Mouse (Mus musculus) embryonic facial prominence, embryonic 12.5 days (tissue): ENCODE results near the gene Atp8a1. TPM values are rescaled to one million over a fixed set of nuclear protein-coding genes. Genes with fewer than 3 reads are reported as not detected.

Source experiments
- ATAC-seq: fragments of 200-750 bp; cut with Nextera tagmentation; 2 replicates; pipeline ENCODE4 v1.8.0; 2017; ENCODE audit not compliant: insufficient number of reproducible peaks, insufficient read depth, low FRiP score, low TSS enrichment
- H3K27ac ChIP-seq: fragments of 300-500 bp; sonication (generic); 2 replicates; pipeline ENCODE4 v1.5.1; 2016; ENCODE audit warnings: mild to moderate bottlenecking
- H3K27me3 ChIP-seq: fragments of 300-500 bp; sonication (generic); 2 replicates; pipeline ENCODE4 v1.6.1; 2016; ENCODE audit warnings: mild to moderate bottlenecking, moderate library complexity
- H3K36me3 ChIP-seq: fragments of 300-500 bp; sonication (generic); 2 replicates; pipeline ENCODE4 v1.6.1; 2016; ENCODE audit warnings: mild to moderate bottlenecking
- H3K4me1 ChIP-seq: fragments of 300-500 bp; sonication (generic); 2 replicates; pipeline ENCODE4 v1.6.1; 2016
- H3K4me2 ChIP-seq: fragments of 300-500 bp; sonication (generic); replicated peaks from 2 replicates; pipeline ENCODE4 v1.6.1; 2016; ENCODE audit warnings: mild to moderate bottlenecking, moderate library complexity
- H3K4me3 ChIP-seq: fragments of 300-500 bp; sonication (generic); 2 replicates; pipeline ENCODE4 v1.5.1; 2016; ENCODE audit warnings: mild to moderate bottlenecking
- H3K9ac ChIP-seq: fragments of 300-500 bp; sonication (generic); 2 replicates; pipeline ENCODE4 v1.6.1; 2016; ENCODE audit warnings: mild to moderate bottlenecking, moderate library complexity
- H3K9me3 ChIP-seq: fragments of 300-500 bp; sonication (generic); 2 replicates; pipeline ENCODE4 v1.6.1; 2016; ENCODE audit warnings: mild to moderate bottlenecking, moderate library complexity
- WGBS: fragments of 180-500 bp; shearing (Covaris S2); methylation state at CpG from one replicate; pipeline ENCODE4 v1.1.7; 2016; 5-methylcytosine and 5-hydroxymethylcytosine counted together
- polyA plus RNA-seq: library from polyadenylated mRNA; unstranded; fragments of >200 nt; fragmentation: Nextera tagmentation; extraction: Ambion mirVana; gene quantifications from 2 replicates; pipeline ENCODE4 v1.2.1, GENCODE M21; 2016

Gene Atp8a1
- polyA plus RNA-seq: 11.5 and 12.0 TPM in 2 replicates

DNA sequence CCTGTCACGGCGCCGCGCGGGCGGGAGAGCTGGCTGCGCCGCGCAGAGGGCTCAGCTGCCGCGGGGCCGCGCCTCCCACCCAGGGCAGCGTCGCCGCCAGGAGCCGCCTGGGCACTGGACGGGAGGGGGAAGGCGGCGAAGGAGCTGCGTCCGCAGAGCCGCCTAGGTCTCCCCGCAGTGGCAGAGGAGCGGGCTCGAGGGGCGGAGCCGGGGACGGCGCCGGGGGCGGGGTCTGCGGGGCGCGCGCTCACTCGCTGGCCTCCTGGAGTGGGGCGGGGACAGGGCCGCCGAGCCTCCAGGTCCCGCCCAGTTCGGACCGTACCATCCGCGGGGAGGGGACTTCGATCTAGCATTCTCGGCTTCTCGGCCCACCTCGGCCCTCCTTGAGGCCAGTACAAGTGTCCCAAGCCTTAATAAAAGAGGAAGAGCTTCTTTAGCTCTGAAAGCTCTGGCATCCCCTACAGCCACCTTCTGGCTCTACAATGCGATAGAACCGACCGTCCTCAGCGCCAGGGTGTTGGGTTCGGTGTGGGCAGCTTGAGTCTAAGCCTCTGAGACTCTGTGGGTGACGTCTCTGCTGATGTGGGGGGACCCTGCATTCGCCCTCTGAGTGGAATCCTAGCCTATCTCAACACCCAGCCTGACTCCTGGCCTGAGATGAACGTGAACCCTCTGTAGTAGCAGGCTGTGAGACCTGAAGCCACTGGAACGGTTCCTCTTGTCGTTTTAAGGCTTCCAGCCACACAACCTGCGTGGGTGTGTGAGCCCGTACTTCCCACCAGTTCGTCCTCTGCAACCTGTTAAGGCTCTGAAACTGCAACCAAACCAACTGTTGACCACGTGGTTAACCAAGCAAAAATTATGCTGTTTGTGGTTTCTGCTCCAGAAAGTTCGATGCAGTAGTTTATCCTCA, at the start of gene Atp8a1:
TSS of gene Atp8a1 (minus strand) at position 182 of the 913 bp plus-strand sequence.
- H3K4me2 ChIP-seq: peak within 1 kb of the TSS; percentile 94
- H3K9ac ChIP-seq: peak within 1 kb of the TSS; percentile 55
- no peaks in the 10 kb centered on the region for H3K36me3 ChIP-seq
- WGBS: 2% methylated on average over 55 of the region's 64 CpGs
- peak within 1 kb of the TSS; percentile 74 for H3K4me3 ChIP-seq
- peaks cover 5% of the 10 kb centered on the region for H3K27me3 ChIP-seq
- peaks cover 17% of the 10 kb centered on the region for H3K4me1 ChIP-seq
- peak; percentile 97 for ATAC-seq
- peak within 1 kb of the TSS; percentile 61 for H3K27ac ChIP-seq
- H3K9me3 ChIP-seq: no peaks in the 10 kb centered on the region

GRCm38 (mm10) chr5:67884422-67885210, 37.4 kb upstream of the Atp8a1 start:
- H3K9me3 ChIP-seq: no peaks in the 10 kb centered on the region
- ATAC-seq: no peak
- H3K4me2 ChIP-seq: no peak overlapping the region
- H3K27ac ChIP-seq: no peak overlapping the region
- no peak overlapping the region for H3K4me3 ChIP-seq
- no peaks in the 10 kb centered on the region for H3K27me3 ChIP-seq
- no peaks in the 10 kb centered on the region for H3K36me3 ChIP-seq
- no peak overlapping the region for H3K9ac ChIP-seq
- H3K4me1 ChIP-seq: no peaks in the 10 kb centered on the region
- 69% methylated on average over 9 of the region's 9 CpGs for WGBS

GRCm38 (mm10) chr5:67883564-67884171, 36.4 kb upstream of the Atp8a1 start:
- no peak overlapping the region for H3K4me2 ChIP-seq
- WGBS: 63% methylated on average over 1 of the region's 1 CpGs
- ATAC-seq: no peak

GRCm38 (mm10) chr5:67871414-67871813, 24.2 kb upstream of the Atp8a1 start:
- no peak overlapping the region for H3K4me2 ChIP-seq
- ATAC-seq: no peak
- 20% methylated on average over 3 of the region's 3 CpGs for WGBS

More at GRCm38 (mm10) chr5:67883564-67884171, 36.4 kb upstream of the Atp8a1 start:
- Histone ChIP-seq H3K9ac (no peak overlapping the region), H3K4me3 (no peak overlapping the region), H3K27me3 (no peaks in the 10 kb centered on the region), H3K36me3 (no peaks in the 10 kb centered on the region), H3K27ac (no peak overlapping the region), H3K4me1 (no peaks in the 10 kb centered on the region), H3K9me3 (no peaks in the 10 kb centered on the region)

GRCm38 (mm10) chr5:67866221-67866620, 19.0 kb upstream of the Atp8a1 start:
- no peak overlapping the region for H3K27ac ChIP-seq
- ATAC-seq: no peak
- H3K36me3 ChIP-seq: no peaks in the 10 kb centered on the region
- no peaks in the 10 kb centered on the region for H3K27me3 ChIP-seq
- no peak overlapping the region for H3K4me3 ChIP-seq
- H3K4me2 ChIP-seq: no peak overlapping the region
- H3K9me3 ChIP-seq: no peaks in the 10 kb centered on the region
- WGBS: 78% methylated on average over 9 of the region's 9 CpGs
- H3K9ac ChIP-seq: no peak overlapping the region
- peaks cover 3% of the 10 kb centered on the region; the same call in 1 of the 2 replicates for H3K4me1 ChIP-seq

More at GRCm38 (mm10) chr5:67871414-67871813, 24.2 kb upstream of the Atp8a1 start:
- no peak overlapping the region for H3K9ac ChIP-seq
- H3K4me1 ChIP-seq: no peaks in the 10 kb centered on the region
- no peaks in the 10 kb centered on the region for H3K27me3 ChIP-seq
- no peak overlapping the region for H3K27ac ChIP-seq
- H3K36me3 ChIP-seq: no peaks in the 10 kb centered on the region
- no peaks in the 10 kb centered on the region for H3K9me3 ChIP-seq
- no peak overlapping the region for H3K4me3 ChIP-seq

GRCm38 (mm10) chr5:67865670-67866069, 18.4 kb upstream of the Atp8a1 start:
- Histone ChIP-seq H3K36me3 (no peaks in the 10 kb centered on the region), H3K27ac (no peak overlapping the region), H3K4me2 (no peak overlapping the region), H3K27me3 (no peaks in the 10 kb centered on the region), H3K4me3 (no peak overlapping the region), H3K4me1 (peaks cover 3% of the 10 kb centered on the region; the same call in 1 of the 2 replicates), H3K9me3 (no peaks in the 10 kb centered on the region), H3K9ac (no peak overlapping the region)
- 59% methylated on average over 5 of the region's 5 CpGs for WGBS
- no peak for ATAC-seq

GRCm38 (mm10) chr5:67864508-67865060, 17.4 kb upstream of the Atp8a1 start:
- Histone ChIP-seq H3K9me3 (no peaks in the 10 kb centered on the region), H3K27ac (no peak overlapping the region), H3K36me3 (no peaks in the 10 kb centered on the region), H3K4me3 (no peak overlapping the region), H3K4me2 (no peak overlapping the region), H3K27me3 (no peaks in the 10 kb centered on the region), H3K9ac (no peak overlapping the region), H3K4me1 (peaks cover 3% of the 10 kb centered on the region; the same call in 1 of the 2 replicates)
- 81% methylated on average over 2 of the region's 2 CpGs for WGBS
- no peak for ATAC-seq

GRCm38 (mm10) chr5:67863950-67864391, 16.7 kb upstream of the Atp8a1 start:
- H3K36me3 ChIP-seq: no peaks in the 10 kb centered on the region
- peaks cover 3% of the 10 kb centered on the region; the same call in 1 of the 2 replicates for H3K4me1 ChIP-seq
- no peak for ATAC-seq
- no peaks in the 10 kb centered on the region for H3K27me3 ChIP-seq
- WGBS: 43% methylated on average over 10 of the region's 10 CpGs
- H3K9ac ChIP-seq: no peak overlapping the region
- no peak overlapping the region for H3K4me2 ChIP-seq
- H3K4me3 ChIP-seq: no peak overlapping the region
- H3K27ac ChIP-seq: no peak overlapping the region
- H3K9me3 ChIP-seq: no peaks in the 10 kb centered on the region

GRCm38 (mm10) chr5:67854963-67855606, 7.9 kb upstream of the Atp8a1 start:
- H3K27ac ChIP-seq: no peak overlapping the region
- no peaks in the 10 kb centered on the region for H3K36me3 ChIP-seq
- no peak overlapping the region for H3K9ac ChIP-seq
- no peak for ATAC-seq
- H3K9me3 ChIP-seq: no peaks in the 10 kb centered on the region
- H3K27me3 ChIP-seq: no peaks in the 10 kb centered on the region
- no peak overlapping the region for H3K4me2 ChIP-seq
- no peak overlapping the region for H3K4me3 ChIP-seq
- 85% methylated on average over 6 of the region's 6 CpGs for WGBS
- H3K4me1 ChIP-seq: no peaks in the 10 kb centered on the region

GRCm38 (mm10) chr5:67852860-67853259, 5.6 kb upstream of the Atp8a1 start:
- no peak overlapping the region for H3K9ac ChIP-seq
- 66% methylated on average over 2 of the region's 2 CpGs for WGBS

DNA sequence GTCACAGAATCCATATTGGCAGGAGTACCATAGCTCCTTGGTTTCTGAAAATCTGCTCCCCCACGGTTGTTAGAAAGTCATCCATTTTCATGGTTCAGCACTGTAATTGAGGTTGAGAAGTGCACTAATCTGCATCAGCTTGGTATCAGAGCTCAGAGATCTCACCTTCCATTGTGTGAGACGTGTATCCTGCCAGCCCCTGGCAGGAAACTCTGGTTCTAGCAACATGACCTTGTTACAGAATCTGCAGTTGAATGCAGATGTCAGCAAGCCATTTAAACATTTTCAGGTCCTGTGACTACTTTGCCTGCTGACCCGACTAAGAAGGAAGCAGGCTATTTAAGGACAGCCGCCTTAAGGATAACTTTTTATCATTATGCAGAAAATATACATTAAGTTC, 2.2 kb upstream of the Atp8a1 start:
- peaks cover 15% of the 10 kb centered on the region for H3K4me1 ChIP-seq
- H3K9ac ChIP-seq: no peak overlapping the region
- ATAC-seq: no peak
- H3K4me2 ChIP-seq: no peak overlapping the region
- H3K4me3 ChIP-seq: no peak overlapping the region
- no peaks in the 10 kb centered on the region for H3K9me3 ChIP-seq
- 64% methylated on average over 4 of the region's 4 CpGs for WGBS
- no peaks in the 10 kb centered on the region for H3K36me3 ChIP-seq
- H3K27ac ChIP-seq: no peak overlapping the region
- peaks cover 5% of the 10 kb centered on the region for H3K27me3 ChIP-seq

More at GRCm38 (mm10) chr5:67852860-67853259, 5.6 kb upstream of the Atp8a1 start:
- Histone ChIP-seq H3K27ac (no peak overlapping the region), H3K4me1 (no peaks in the 10 kb centered on the region), H3K36me3 (no peaks in the 10 kb centered on the region), H3K4me3 (no peak overlapping the region), H3K4me2 (no peak overlapping the region), H3K27me3 (no peaks in the 10 kb centered on the region), H3K9me3 (no peaks in the 10 kb centered on the region)
- no peak for ATAC-seq
